In the genomic region with DNA sequence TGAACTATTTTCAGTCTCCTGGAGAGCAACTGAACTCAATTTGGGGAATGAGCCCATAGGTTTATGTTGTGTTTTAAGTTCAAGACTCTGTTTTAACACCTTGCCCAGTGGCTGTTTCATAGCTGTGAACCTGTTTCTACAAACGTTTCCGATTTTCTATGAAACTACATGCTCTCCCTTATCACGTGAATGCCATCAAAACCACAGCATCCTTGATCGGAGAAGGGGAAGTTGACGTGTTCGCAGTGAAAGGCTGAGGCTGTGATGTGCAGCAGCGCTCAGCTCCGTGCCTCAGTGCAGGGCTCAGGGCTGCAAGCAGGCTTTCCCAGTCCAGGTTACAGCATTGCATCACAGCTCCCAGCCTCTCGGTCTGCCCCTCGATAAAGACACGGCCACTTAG, we compare ENCODE assay signal across 13 mouse cellular contexts. TPM values are rescaled to one million over a fixed set of nuclear protein-coding genes. Genes with fewer than 3 reads are reported as not detected.
A peak's percentile ranks its signal among the peaks of the same experiment; 100 is the strongest.
DNase-seq lines count a peak whose midpoint lies in the region; ATAC-seq and TF ChIP-seq lines count a peak whose summit lies in the region.
"Had no signal": no experiment of that assay in that cellular context is flagged by ENCODE, and none has a peak within 500 bp of the region (broad histone marks: within the 10 kb centered on the region; RNA-seq: fewer than 3 reads in every experiment).

No protein-coding gene starts in this region.

- no peak for TF ChIP-seq POLR2A in MEL (IDR thresholded peaks at IDR 0.05; ENCODE audit: control insufficient read depth in 1 of 2, insufficient read depth in 1 of 2, low read depth in 1 of 2, low read length in 2 of 2, poor library complexity in 1 of 2)

- intact Hi-C loops in heart, postnatal 14 days (cut with DNase I), result loop anchor here (5.0 kb wide), 1 partner anchor 33 kb away; no protein-coding TSS in a partner anchor

- no peak overlapping the region for H3K4me2 ChIP-seq in liver, embryonic 12.5 days

- peaks cover 11% of the 10 kb centered on the region for H3K79me2 ChIP-seq in MEL (ENCODE audit: control insufficient read depth, insufficient read depth, low read length, poor library complexity)

- TF ChIP-seq RAD21 in MEL (IDR thresholded peaks at IDR 0.05; ENCODE audit: low read depth, low read length), result no peak

- WGBS in liver, embryonic 12.5 days (ENCODE audit: insufficient replicate concordance), result 30% methylated on average over 11 of the region's 11 CpGs

- no peaks in the 10 kb centered on the region for H3K9me3 ChIP-seq in MEL (replicated peaks; ENCODE audit: insufficient read depth, low read length)
- H3K9me3 ChIP-seq in megakaryocyte, embryonic 14.5 days, result no peaks in the 10 kb centered on the region
- no peaks in the 10 kb centered on the region for H3K9me3 ChIP-seq in liver, embryonic 12.5 days (replicated peaks)

- no peak for TF ChIP-seq CTCF in MEL (IDR thresholded peaks at IDR 0.05 in 2 of 3, conservative IDR thresholded peaks at IDR 0.05 in 1 of 3; ENCODE audit: control insufficient read depth in 1 of 3, insufficient read depth in 1 of 3, low read depth in 2 of 3, low read length in 3 of 3, poor library complexity in 1 of 3, severe bottlenecking in 1 of 3)

- H3K9ac ChIP-seq in MEL (ENCODE audit: control insufficient read depth, low read depth, low read length, poor library complexity, severe bottlenecking), result no peak overlapping the region
- H3K9ac ChIP-seq in liver, embryonic 12.5 days, result no peak overlapping the region
- H3K9ac ChIP-seq: liver, embryonic 14.5 days had no signal

- H3K4me1 ChIP-seq in MEL (ENCODE audit: control insufficient read depth in 1 of 2, insufficient read depth in 2 of 2, low read length in 2 of 2), result peaks cover 2 to 10% of the 10 kb centered on the region in 2 experiments; a peak in 3 of 4 replicates
- peaks cover 53% of the 10 kb centered on the region for H3K4me1 ChIP-seq in megakaryocyte, embryonic 14.5 days
- peaks cover 31% of the 10 kb centered on the region for H3K4me1 ChIP-seq in liver, embryonic 12.5 days

- peak; percentile 88 for DNase-seq in heart, adult 11 months
- DNase-seq in heart, postnatal 14 days, result no peak
- peak; percentile 89 for DNase-seq in MEL (ENCODE audit: low read depth, low spot score)
- peak; percentile 88 for DNase-seq in thymus, postnatal 0 days (ENCODE audit: low spot score)
- DNase-seq in left cerebral cortex, adult 18-20 months (ENCODE audit: low spot score in 2 of 2), result no peak
- no peak for DNase-seq in layer of hippocampus, adult 9-10 months (ENCODE audit: low spot score)
- DNase-seq: adrenal gland, adult 8-10 months; kidney, postnatal 10 days had no signal

- no peak overlapping the region for H3K27ac ChIP-seq in MEL (ENCODE audit: control insufficient read depth, low read depth, low read length)
- no peak overlapping the region for H3K27ac ChIP-seq in liver, embryonic 12.5 days
- H3K27ac ChIP-seq: liver, embryonic 14.5 days had no signal

- peak; percentile 48 to 69; a peak in 3 of 4 replicates for TF ChIP-seq EP300 in MEL (IDR thresholded peaks at IDR 0.05; ENCODE audit: low read depth in 1 of 2, low read length in 2 of 2)

- H3K27me3 ChIP-seq in MEL (ENCODE audit: control insufficient read depth in 1 of 2, insufficient read depth in 2 of 2, low read length in 2 of 2), result no peaks in the 10 kb centered on the region
- no peaks in the 10 kb centered on the region for H3K27me3 ChIP-seq in megakaryocyte, embryonic 14.5 days (replicated peaks)
- H3K27me3 ChIP-seq in liver, embryonic 12.5 days (replicated peaks), result no peaks in the 10 kb centered on the region
- H3K27me3 ChIP-seq: Patski had no signal

- peaks cover 8 to 9% of the 10 kb centered on the region in 2 experiments for H3K36me3 ChIP-seq in MEL (ENCODE audit: control insufficient read depth in 1 of 2, insufficient read depth in 2 of 2, low read length in 2 of 2)
- H3K36me3 ChIP-seq in megakaryocyte, embryonic 14.5 days (replicated peaks; ENCODE audit: low read length), result peaks cover 74% of the 10 kb centered on the region
- peaks cover 73% of the 10 kb centered on the region for H3K36me3 ChIP-seq in liver, embryonic 12.5 days

- no peak for ATAC-seq in liver, embryonic 12.5 days
- ATAC-seq: hindbrain, embryonic 16.5 days; Patski had no signal

- no peak overlapping the region for H3K4me3 ChIP-seq in MEL (ENCODE audit: control insufficient read depth in 1 of 2, insufficient read depth in 1 of 2, low read depth in 2 of 2, low read length in 2 of 2)
- peak overlapping the region; percentile 50 for H3K4me3 ChIP-seq in megakaryocyte, embryonic 14.5 days (replicated peaks)
- H3K4me3 ChIP-seq in liver, embryonic 12.5 days, result no peak overlapping the region

TF ChIP-seq in MEL, 35 proteins besides CTCF, POLR2A, EP300 and RAD21:
- TF ChIP-seq SIN3A (IDR thresholded peaks at IDR 0.05; ENCODE audit: low read length) (peak; percentile 54), MAX (IDR thresholded peaks at IDR 0.05; ENCODE audit: low read length) (peak; percentile 42; the same call in 1 of the 2 replicates), BHLHE40 (IDR thresholded peaks at IDR 0.05; ENCODE audit: borderline replicate concordance, low read depth, low read length) (peak; percentile 85; the same call in 1 of the 2 replicates), RCOR1 (IDR thresholded peaks at IDR 0.05; ENCODE audit: low read depth, low read length) (peak; percentile 79), MAFK (IDR thresholded peaks at IDR 0.05; ENCODE audit: borderline replicate concordance, low read depth, low read length) (no peak), TCF12 (IDR thresholded peaks at IDR 0.05; ENCODE audit: low read depth, low read length) (0 out of 2 replicates have a peak, but pooled peaks have one; percentile 7), GATA1 (IDR thresholded peaks at IDR 0.05; ENCODE audit: low read depth, low read length) (peak; percentile 76), CHD1 (IDR thresholded peaks at IDR 0.05; ENCODE audit: low read depth, low read length) (no peak), MYC (IDR thresholded peaks at IDR 0.05; ENCODE audit: low read depth, low read length) (0 out of 2 replicates have a peak, but pooled peaks have one; percentile 57), ETS1 (IDR thresholded peaks at IDR 0.05; ENCODE audit: low read depth, low read length) (peak; percentile 62; the same call in 1 of the 2 replicates), USF1 (IDR thresholded peaks at IDR 0.05; ENCODE audit: low read depth, low read length) (peak; percentile 45; the same call in 1 of the 2 replicates), TAL1 (IDR thresholded peaks at IDR 0.05; ENCODE audit: low read length) (peak; percentile 30; the same call in 1 of the 2 replicates), UBTF (IDR thresholded peaks at IDR 0.05; ENCODE audit: borderline replicate concordance, insufficient read depth, low read depth, low read length) (no peak)

RNA-seq across cellular contexts. Expression of gene Etv3, which starts 4.4 kb away (rescaled TPM):
- total RNA-seq in heart, postnatal 14 days (2021), result 10 to 100 TPM; 16.7 to 17.0 TPM
- 5.8 and 7.4 TPM in 2 replicates for total RNA-seq in MEL (2012; rRNA removed)
- polyA plus RNA-seq in MEL (2012; ENCODE audit: insufficient read depth in 1 of 2, insufficient read length in 2 of 2, low read depth in 1 of 2, low replicate concordance in 2 of 2, missing spikeins in 1 of 2), result 10 to 100 TPM in 1 of 2 experiments, not detected in 1; 10.4 TPM
- polyA plus RNA-seq in megakaryocyte, embryonic 14.5 days (2012; ENCODE audit: insufficient read depth, low replicate concordance), result 4.5 and 6.6 TPM in 2 replicates
- 22.8 and 27.7 TPM in 2 replicates for polyA plus RNA-seq in thymus, postnatal 0 days (2015; fragmentation: Nextera tagmentation; extraction: Ambion mirVana)
- 10 to 100 TPM; 28.0 to 28.1 TPM for total RNA-seq in left cerebral cortex, adult 18-20 months (2021)
- 5.2 and 5.6 TPM in 2 replicates for polyA plus RNA-seq in liver, embryonic 12.5 days (2016; fragmentation: Nextera tagmentation; extraction: Ambion mirVana)

Comparison
In these comparisons a context has a peak if more than half of its experiments do, and no peak if none do; other contexts are left out.
1. DNase-seq: peak in heart, adult 11 months (single experiment), MEL (single experiment) and thymus, postnatal 0 days (single experiment); none in heart, postnatal 14 days (0 of 2), left cerebral cortex, adult 18-20 months (0 of 2) and layer of hippocampus, adult 9-10 months (single experiment).